Mouse (Mus musculus) telencephalon, adult 2 months (tissue): Measurements from ENCODE around the gene Man1a.

Experiments used
- DNase-seq: peaks from one replicate; pipeline ENCODE4 v3.0.0-alpha.2; 2011; ENCODE audit warnings: low read depth, low spot score

Man1a gene

DNA sequence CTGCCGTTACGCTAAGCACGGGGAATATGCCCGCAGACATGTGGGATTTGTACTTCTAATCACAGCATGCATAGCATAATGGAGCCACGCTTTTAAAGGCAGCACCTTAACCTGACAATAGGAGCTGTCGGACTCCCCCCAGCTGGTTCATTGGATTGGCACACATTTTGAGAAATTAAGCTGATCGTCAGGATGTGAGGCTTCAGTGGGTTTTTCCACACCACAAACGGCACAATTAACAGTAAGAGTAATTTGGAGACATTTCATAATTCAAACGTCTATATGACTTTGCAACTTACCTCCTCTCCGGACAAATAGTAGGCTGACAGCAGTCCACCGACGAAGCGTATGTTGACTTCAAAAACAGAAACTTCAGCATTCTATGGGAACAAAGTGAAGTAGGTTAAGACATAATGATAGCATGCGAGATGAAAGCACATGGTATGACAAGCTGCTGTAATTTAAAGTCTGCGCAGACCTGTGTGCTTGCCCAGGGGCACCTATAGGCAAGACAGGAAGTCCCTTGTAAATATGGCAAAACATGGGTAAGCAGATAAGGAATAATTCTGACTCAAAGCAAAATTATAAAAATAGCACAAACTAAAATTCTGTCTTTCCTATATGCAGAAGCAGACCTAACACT is 62.2 kb downstream of the Man1a start:
- no peak for DNase-seq

GRCm38 (mm10) chr10:54013143-54013791 is 63.1 kb downstream of the Man1a start:
- no peak for DNase-seq

- DNase-seq = no peak
Observed at GRCm38 (mm10) chr10:54009154-54009553, 67.3 kb downstream of the Man1a start.

DNA sequence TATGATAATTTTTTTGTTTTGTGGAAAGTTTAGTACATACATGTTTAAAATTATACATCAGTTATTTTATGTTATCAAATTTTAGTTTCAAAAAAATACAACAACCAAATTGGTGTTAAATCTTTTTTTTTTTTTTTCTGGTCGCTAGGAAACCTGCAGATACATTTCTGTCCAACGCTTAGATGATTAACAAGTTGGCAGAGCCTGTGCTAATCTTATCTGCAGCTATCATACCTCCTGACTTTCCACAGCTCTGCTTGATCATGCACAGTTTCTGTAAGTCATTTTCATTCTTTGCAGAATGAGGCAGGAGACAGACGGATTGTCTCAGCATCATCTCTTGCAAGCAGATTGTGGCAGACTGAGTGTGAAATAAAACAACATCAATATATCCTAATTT is 69.5 kb downstream of the Man1a start:
- peak; percentile 47 for DNase-seq

GRCm38 (mm10) chr10:54005847-54006246 is 70.6 kb downstream of the Man1a start:
- no peak for DNase-seq

- DNase-seq = no peak
Observed at GRCm38 (mm10) chr10:54002936-54003335, 73.5 kb downstream of the Man1a start.

- no peak for DNase-seq
Observed at GRCm38 (mm10) chr10:53997301-53997700, 79.1 kb downstream of the Man1a start.

DNA sequence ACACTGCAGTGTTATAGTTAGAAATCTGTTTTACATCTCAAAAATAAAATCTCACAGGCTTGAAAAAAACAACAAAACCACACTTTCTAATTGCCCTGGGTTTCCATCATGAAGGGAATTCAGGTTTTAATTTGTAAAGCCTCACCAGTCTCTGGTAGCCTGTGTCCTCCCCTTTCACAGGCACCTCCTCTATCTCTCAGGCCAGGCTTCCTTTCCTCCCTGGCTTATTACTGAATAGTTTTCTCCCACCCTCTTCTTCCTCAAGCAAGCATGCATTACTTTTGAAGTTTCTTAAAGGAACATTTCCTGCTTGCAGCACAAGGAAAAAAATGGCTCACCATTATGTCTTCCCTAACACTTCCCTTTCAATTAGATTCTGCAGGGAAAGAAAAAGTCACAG is 80.2 kb downstream of the Man1a start:
- DNase-seq = no peak

DNA sequence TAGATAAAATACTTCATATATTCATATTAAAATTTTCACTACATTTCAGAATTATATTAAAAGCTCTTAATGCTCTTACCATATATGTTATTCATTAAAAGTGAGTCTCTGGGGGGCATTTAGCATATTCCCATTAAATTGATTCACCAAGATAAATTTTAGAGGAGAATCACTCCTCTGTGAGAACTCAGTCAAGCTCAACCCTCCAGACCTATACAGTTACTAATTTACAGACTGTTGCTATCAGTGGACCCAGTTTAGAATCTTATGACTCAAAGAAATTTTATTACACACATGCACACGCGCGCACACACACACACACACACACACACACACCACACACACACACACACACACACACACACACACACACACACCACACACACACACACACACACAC is 81.8 kb downstream of the Man1a start:
- DNase-seq = no peak

GRCm38 (mm10) chr10:53990434-53990833 is 86.0 kb downstream of the Man1a start:
- DNase-seq = no peak

GRCm38 (mm10) chr10:53984894-53985293 is 91.5 kb downstream of the Man1a start:
- DNase-seq = no peak

GRCm38 (mm10) chr10:53984086-53984485 is 92.3 kb downstream of the Man1a start:
- no peak for DNase-seq

DNA sequence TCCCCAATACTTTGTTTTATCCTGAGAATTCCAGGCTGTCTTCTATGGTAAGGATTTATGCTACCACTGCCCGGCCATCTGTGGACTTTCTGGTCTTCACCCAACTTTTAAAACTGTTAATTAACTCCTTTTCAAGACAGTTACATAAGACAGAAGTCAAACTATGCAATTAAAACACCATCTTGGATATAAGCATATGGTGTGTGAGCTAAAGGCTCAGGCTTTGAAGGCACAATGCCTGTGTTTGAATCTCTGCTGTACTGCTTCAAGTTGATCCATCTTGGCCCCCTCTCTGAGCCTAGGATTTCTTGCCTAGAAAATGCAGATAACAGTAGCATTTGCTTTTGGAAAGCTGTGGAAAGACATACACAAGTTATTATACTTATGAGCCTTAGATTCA is 97.8 kb downstream of the Man1a start:
- DNase-seq = peak; percentile 58

GRCm38 (mm10) chr10:53974180-53974579 is 102.2 kb downstream of the Man1a start:
- no peak for DNase-seq

DNA sequence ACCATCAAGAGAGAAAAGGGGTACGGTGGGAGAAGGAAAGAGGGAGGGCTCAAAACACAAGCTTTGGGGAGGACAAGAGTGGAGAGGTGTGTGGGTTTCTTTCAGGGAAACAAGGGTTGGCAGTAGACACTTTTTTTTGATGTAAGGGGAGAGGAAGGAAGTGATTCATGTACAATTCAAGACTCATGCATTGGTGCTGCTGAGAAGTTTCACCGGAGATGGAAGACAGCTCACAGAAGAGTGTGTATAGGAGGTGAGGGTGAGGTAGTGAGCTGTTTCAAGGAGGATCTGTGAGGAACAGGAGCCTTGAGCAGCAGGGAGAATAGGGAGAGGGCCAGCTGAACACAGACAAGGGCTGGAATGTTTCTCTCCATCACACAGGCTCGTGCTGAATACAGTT is 116.7 kb downstream of the Man1a start:
- DNase-seq = no peak

DNA sequence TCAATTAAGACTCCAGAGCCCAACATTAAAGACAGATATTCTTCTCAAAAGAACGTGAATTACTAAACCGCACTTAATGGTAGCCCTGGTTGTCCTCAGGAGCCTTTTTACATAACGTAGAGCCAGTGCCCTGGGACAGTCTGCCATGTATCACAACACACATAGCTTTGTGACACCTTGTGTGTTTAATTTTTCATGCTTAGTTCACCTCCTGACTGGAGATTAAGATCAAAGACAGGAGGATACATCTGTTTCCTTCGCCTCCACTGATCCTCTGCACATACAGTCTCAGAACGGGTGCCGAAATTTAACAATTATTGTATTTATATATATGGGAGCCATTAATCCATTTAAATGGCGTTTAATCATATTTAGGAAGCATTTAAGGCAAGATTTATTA is 134.8 kb downstream of the Man1a start:
- no peak for DNase-seq

DNA sequence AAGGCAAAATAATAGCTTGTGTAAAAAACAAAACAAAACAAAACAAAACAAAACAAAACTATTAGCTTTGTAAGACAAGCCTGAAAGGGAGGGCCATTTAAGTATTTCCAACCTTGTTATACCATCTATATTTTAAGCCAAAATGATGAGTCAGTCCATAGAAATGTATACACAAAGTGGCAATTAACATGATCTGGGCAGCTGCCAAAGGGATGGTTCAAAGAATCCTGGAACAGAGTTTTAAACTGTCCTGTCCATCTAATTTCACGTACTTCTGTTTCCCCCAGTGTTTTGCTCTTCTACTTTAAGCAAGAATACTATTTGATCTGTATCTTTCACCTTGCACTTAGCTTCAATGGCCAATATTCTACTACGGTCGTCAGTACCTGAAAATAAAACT is 138.2 kb downstream of the Man1a start:
- DNase-seq = no peak

DNA sequence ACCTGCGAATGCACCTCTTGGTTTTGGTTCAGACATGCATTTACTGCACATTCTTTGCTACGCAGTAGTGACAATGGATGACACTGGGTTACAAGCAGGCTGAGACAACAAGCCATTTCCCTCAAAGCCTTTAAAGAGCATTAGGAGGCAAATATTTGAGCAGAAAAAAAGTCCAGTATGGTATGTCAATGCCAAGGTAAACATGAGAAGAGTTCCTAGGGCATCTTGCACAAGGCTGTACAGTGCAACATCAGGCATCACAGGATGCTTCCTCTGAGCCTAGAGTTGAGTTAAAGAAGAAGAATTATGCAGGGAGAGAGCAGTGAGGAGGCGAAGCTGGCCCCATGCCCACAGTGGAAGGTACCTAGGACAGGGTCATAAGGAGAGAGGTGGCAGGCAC is 140.3 kb downstream of the Man1a start:
- DNase-seq = no peak

DNA sequence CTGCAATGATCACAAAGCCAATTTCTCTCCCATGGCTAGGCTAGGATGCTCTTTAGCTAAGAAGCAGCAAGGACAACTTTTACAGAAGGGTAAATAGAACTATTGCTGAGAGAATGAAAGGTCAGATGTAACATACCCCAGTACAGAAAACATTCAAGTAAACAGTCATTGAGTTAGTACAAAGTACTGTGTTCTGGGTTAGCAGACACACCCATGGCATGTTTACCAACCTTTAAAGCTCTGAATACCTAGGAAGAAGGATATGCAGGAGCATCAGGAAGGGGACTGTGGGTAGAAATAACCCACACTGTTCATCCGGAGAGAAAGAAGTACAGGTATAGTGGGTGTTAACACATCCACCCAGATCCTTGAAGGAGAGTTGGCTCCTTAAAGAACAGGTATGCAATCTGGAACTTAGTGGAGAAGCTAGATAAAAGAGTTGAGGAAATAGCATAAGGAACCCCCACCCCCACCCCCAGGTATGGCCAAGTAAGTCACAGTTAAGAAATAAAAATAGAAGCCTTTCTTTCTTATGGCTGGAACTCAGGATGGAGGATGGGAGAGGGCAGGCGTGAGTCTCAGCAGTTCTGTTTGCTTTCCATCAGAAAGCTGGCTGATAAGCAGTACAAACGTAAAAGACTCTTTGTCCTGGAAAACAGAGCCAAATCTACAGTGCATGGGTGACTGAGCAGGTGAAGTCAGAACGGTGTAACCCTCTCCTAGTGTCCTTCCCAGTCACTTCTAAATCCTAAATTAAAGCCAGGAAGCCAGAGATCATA is 146.5 kb downstream of the Man1a start:
- no peak for DNase-seq

- DNase-seq = no peak
Observed at GRCm38 (mm10) chr10:53927904-53928303, 148.5 kb downstream of the Man1a start.

GRCm38 (mm10) chr10:53925456-53925855 is 151.0 kb downstream of the Man1a start:
- DNase-seq = peak; percentile 67

DNA sequence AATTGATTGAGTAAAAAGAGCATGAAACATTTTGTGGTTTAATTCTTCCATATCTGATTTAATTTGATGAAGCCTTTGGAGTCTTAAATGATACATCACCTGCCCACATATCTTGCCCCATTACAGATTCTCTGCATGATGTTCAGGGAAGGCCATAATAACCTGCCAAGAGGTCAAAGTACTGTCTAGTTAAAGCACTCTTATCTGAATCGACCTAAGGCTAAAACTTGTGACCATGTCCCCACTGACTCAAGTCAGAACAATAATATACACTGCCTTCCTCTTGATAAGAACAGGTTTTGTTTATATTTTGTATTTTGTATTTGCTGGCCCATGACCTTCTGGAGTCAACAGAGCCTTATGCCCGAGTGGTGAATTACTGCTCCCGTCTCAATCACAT is 154.2 kb downstream of the Man1a start:
- DNase-seq = no peak

DNA sequence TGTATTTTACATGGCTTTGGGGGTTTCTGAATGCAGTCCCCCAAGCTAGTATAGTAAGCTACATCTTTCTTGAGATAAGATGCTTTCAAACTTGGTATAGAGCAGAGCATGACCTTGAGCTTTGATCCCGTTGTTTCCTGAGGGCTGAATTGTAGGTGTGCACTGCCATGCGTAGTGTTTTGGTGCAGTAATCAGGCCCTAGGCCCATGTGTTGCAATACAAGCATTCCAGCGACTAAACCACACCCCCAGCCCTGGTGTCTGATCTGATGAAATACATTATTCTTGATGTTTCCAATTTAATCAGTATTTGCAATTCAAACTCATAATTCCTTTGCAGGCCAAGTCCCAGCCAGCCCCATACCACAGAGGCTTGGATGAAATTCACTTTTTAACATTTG is 158.9 kb downstream of the Man1a start:
- no peak for DNase-seq
